Mouse (Mus musculus) forebrain, embryonic 12.5 days (tissue): ENCODE measurements around the gene Gimap8. TPM values are rescaled to one million over a fixed set of nuclear protein-coding genes. Genes with fewer than 3 reads are reported as not detected.

ENCODE experiments used
- ATAC-seq: fragments of 200-750 bp; cut with Nextera tagmentation; 2 replicates; pipeline ENCODE4 v1.8.0; 2017; ENCODE audit warnings: moderate TSS enrichment; ENCODE audit not compliant: low FRiP score
- H3K27ac ChIP-seq: fragments of 300-500 bp; sonication (generic); 2 replicates; pipeline ENCODE4 v1.5.1; 2016; ENCODE audit warnings: mild to moderate bottlenecking
- H3K27me3 ChIP-seq: fragments of 300-500 bp; sonication (generic); 2 replicates; pipeline ENCODE4 v1.6.1; 2016; ENCODE audit warnings: mild to moderate bottlenecking
- H3K36me3 ChIP-seq: fragments of 300-500 bp; sonication (generic); replicated peaks from 2 replicates; pipeline ENCODE4 v1.6.1; 2016; ENCODE audit warnings: mild to moderate bottlenecking
- H3K4me1 ChIP-seq: fragments of 300-500 bp; sonication (generic); 2 replicates; pipeline ENCODE4 v1.6.1; 2016
- H3K4me2 ChIP-seq: fragments of 300-500 bp; sonication (generic); 2 replicates; pipeline ENCODE4 v1.6.1; 2016; ENCODE audit warnings: mild to moderate bottlenecking, moderate library complexity
- H3K4me3 ChIP-seq: fragments of 300-500 bp; sonication (generic); replicated peaks from 2 replicates; pipeline ENCODE4 v1.5.1; 2016; ENCODE audit warnings: mild to moderate bottlenecking
- H3K9ac ChIP-seq: fragments of 300-500 bp; sonication (generic); 2 replicates; pipeline ENCODE4 v1.6.1; 2016; ENCODE audit warnings: mild to moderate bottlenecking
- H3K9me3 ChIP-seq: fragments of 300-500 bp; sonication (generic); 2 replicates; pipeline ENCODE4 v1.6.1; 2016
- WGBS: fragments of 180-500 bp; shearing (Covaris S2); methylation state at CpG from one replicate; pipeline ENCODE4 v1.1.7; 2016; 5-methylcytosine and 5-hydroxymethylcytosine counted together
- polyA plus RNA-seq: library from polyadenylated mRNA; unstranded; fragments of >200 nt; fragmentation: Nextera tagmentation; extraction: Ambion mirVana; gene quantifications from 2 replicates; pipeline ENCODE4 v1.2.1, GENCODE M21; 2016

Gene Gimap8
- polyA plus RNA-seq, 1 experiment from 2014 or later: 0.36 TPM

- 23% methylated on average over 4 of the region's 4 CpGs for WGBS
- Histone ChIP-seq H3K9me3 (no peaks in the 10 kb centered on the region), H3K9ac (no peak overlapping the region), H3K36me3 (no peaks in the 10 kb centered on the region), H3K4me2 (no peak overlapping the region), H3K27me3 (0 out of 2 replicates have a peak, but pooled peaks cover 4% of the 10 kb centered on the region), H3K27ac (no peak overlapping the region), H3K4me3 (no peak overlapping the region), H3K4me1 (no peaks in the 10 kb centered on the region)
- ATAC-seq: no peak
These were observed 4.2 kb upstream of the Gimap8 start for GRCm38 (mm10) chr6:48642764-48643292.

DNA sequence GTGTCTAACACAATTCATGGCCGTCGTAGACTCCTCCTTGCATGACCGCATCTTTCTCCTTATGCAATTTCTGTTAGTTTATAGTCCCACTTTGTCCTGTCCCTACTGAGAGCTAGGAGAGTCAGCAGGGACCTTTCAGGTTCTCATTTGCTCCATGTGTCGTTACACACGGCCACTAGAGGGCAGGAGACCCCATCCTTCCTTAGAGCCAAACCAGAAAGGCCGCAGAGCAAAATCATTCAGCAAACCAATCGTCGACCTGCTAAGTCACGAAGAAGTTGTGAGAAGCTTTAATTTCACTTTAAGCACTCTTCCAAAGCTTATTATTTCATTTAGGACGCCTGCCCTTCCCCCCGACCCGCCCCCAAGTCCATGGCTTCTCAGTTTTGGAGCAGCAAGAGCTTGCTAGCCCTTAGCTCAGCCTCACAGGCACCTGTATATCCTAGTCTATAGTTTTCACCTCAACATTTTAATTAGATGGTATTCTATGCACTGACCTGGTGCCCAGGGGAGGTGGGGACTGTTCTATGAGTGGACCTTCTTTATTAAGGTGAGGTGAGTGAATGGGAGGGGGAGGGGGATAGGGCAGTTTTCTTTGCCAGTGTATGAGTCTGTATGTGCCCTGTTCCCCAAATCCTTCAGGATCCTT is 1.2 kb upstream of the Gimap8 start:
- Histone ChIP-seq H3K4me2 (no peak overlapping the region), H3K4me1 (no peaks in the 10 kb centered on the region), H3K36me3 (no peaks in the 10 kb centered on the region), H3K4me3 (no peak overlapping the region), H3K9me3 (no peaks in the 10 kb centered on the region), H3K27ac (no peak overlapping the region), H3K27me3 (0 out of 2 replicates have a peak, but pooled peaks cover 4% of the 10 kb centered on the region), H3K9ac (no peak overlapping the region)
- no peak for ATAC-seq
- WGBS: 16% methylated on average over 12 of the region's 12 CpGs

GRCm38 (mm10) chr6:48646309-48646690 is 734 bp upstream of the Gimap8 start:
- Histone ChIP-seq H3K27ac (no peak overlapping the region), H3K4me2 (no peak overlapping the region), H3K36me3 (no peaks in the 10 kb centered on the region), H3K27me3 (0 out of 2 replicates have a peak, but pooled peaks cover 4% of the 10 kb centered on the region), H3K4me3 (no peak overlapping the region), H3K9ac (no peak overlapping the region), H3K4me1 (no peaks in the 10 kb centered on the region), H3K9me3 (no peaks in the 10 kb centered on the region)
- no peak for ATAC-seq
- WGBS: 82% methylated on average over 4 of the region's 4 CpGs

- WGBS: 94% methylated on average over 2 of the region's 2 CpGs
These were observed 577 bp downstream of the Gimap8 start for GRCm38 (mm10) chr6:48647611-48648010.

GRCm38 (mm10) chr6:48648779-48649178 is 1.7 kb downstream of the Gimap8 start:
- no peak overlapping the region for H3K9ac ChIP-seq
- no peak overlapping the region for H3K27ac ChIP-seq
- H3K4me2 ChIP-seq: no peak overlapping the region
- no peaks in the 10 kb centered on the region for H3K36me3 ChIP-seq
- 0 out of 2 replicates have a peak, but pooled peaks cover 4% of the 10 kb centered on the region for H3K27me3 ChIP-seq
- H3K4me1 ChIP-seq: no peaks in the 10 kb centered on the region
- no peaks in the 10 kb centered on the region for H3K9me3 ChIP-seq
- no peak for ATAC-seq
- WGBS: 88% methylated on average over 4 of the region's 4 CpGs
- H3K4me3 ChIP-seq: no peak overlapping the region

More at GRCm38 (mm10) chr6:48647611-48648010, 577 bp downstream of the Gimap8 start:
- Histone ChIP-seq H3K4me1 (no peaks in the 10 kb centered on the region), H3K9me3 (no peaks in the 10 kb centered on the region), H3K4me3 (no peak overlapping the region), H3K36me3 (no peaks in the 10 kb centered on the region), H3K27me3 (0 out of 2 replicates have a peak, but pooled peaks cover 4% of the 10 kb centered on the region), H3K4me2 (no peak overlapping the region), H3K9ac (no peak overlapping the region), H3K27ac (no peak overlapping the region)
- ATAC-seq: no peak

GRCm38 (mm10) chr6:48650041-48650440 is 3.0 kb downstream of the Gimap8 start:
- Histone ChIP-seq H3K9ac (no peak overlapping the region), H3K27me3 (0 out of 2 replicates have a peak, but pooled peaks cover 2% of the 10 kb centered on the region)

DNA sequence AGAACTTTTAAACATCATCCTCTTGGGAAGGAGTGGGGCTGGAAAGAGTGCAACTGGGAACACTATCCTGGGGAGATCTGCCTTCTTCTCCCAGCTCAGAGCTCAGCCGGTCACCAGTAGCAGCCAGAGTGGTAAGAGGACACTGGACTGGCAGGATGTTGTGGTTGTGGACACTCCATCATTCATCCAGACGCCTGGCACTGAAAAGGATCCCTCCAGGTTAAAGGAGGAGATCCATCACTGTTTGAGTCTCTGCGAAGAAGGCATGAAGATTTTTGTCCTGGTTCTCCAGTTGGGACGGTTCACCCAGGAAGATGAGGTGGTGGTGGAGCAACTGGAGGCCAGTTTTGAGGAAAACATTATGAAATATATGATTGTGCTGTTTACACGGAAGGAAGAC is 11.7 kb downstream of the Gimap8 start:
- no peaks in the 10 kb centered on the region for H3K9me3 ChIP-seq
- no peak overlapping the region for H3K9ac ChIP-seq
- no peaks in the 10 kb centered on the region for H3K4me1 ChIP-seq
- WGBS: 87% methylated on average over 5 of the region's 5 CpGs
- no peaks in the 10 kb centered on the region for H3K27me3 ChIP-seq
- H3K4me2 ChIP-seq: no peak overlapping the region
- ATAC-seq: no peak
- no peak overlapping the region for H3K27ac ChIP-seq
- H3K36me3 ChIP-seq: no peaks in the 10 kb centered on the region
- no peak overlapping the region for H3K4me3 ChIP-seq

More at GRCm38 (mm10) chr6:48650041-48650440, 3.0 kb downstream of the Gimap8 start:
- Histone ChIP-seq H3K9me3 (no peaks in the 10 kb centered on the region), H3K27ac (no peak overlapping the region), H3K4me2 (no peak overlapping the region), H3K4me3 (no peak overlapping the region), H3K36me3 (no peaks in the 10 kb centered on the region), H3K4me1 (no peaks in the 10 kb centered on the region)
- ATAC-seq: no peak
- WGBS: 91% methylated on average over 9 of the region's 9 CpGs

- no peaks in the 10 kb centered on the region for H3K4me1 ChIP-seq
- no peak overlapping the region for H3K4me2 ChIP-seq
- no peak overlapping the region for H3K27ac ChIP-seq
- H3K9me3 ChIP-seq: no peaks in the 10 kb centered on the region
- no peak for ATAC-seq
- H3K36me3 ChIP-seq: no peaks in the 10 kb centered on the region
- no peaks in the 10 kb centered on the region for H3K27me3 ChIP-seq
- no peak overlapping the region for H3K4me3 ChIP-seq
- WGBS: 82% methylated on average over 4 of the region's 4 CpGs
- no peak overlapping the region for H3K9ac ChIP-seq
These were observed 17.7 kb downstream of the Gimap8 start for GRCm38 (mm10) chr6:48664750-48665149.

DNA sequence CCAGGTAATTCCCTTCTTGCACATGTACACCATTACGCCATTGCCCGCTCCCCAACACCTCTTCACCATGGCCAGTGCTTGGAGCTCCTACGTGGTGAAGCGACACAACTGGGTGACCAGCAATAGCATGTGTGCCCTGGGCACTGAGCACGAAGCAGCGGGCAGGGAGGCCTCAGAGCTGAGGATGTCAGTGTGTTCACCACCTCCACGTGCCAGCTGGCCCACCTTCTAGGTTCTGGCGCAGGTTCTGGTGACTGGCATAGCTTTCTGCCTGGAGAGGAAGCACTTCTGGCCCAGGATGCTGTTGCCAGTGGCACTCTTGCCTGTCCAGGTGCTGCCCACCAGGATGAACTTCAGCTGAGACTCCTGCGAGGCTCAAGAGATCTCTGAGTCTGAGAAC is 18.4 kb downstream of the Gimap8 start:
- H3K36me3 ChIP-seq: no peaks in the 10 kb centered on the region
- H3K4me1 ChIP-seq: no peaks in the 10 kb centered on the region
- 91% methylated on average over 9 of the region's 9 CpGs for WGBS
- no peak overlapping the region for H3K27ac ChIP-seq
- H3K9ac ChIP-seq: no peak overlapping the region
- no peak overlapping the region for H3K4me3 ChIP-seq
- no peaks in the 10 kb centered on the region for H3K9me3 ChIP-seq
- no peak overlapping the region for H3K4me2 ChIP-seq
- ATAC-seq: no peak
- H3K27me3 ChIP-seq: no peaks in the 10 kb centered on the region

DNA sequence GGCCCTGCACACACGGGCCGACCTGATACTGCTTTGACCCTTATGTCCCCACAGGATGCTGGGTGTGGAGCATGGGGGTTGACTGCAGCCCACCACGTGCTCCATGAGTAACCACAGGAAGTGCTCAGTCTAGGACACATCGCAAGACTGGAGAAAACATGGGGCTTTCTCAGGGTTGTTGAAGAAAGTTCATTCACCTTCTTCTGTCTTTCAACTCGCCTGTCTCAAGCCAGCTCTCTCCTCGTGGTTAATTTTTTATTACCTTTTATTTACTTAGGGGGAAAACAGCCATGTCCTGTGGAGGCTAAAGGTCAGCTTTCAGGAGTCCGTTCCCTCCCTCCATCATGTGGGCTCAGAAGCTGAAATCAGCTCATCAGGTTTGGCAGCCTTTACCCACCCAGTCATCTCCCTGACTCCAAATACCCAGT is 19.1 kb downstream of the Gimap8 start:
- Histone ChIP-seq H3K36me3 (no peaks in the 10 kb centered on the region), H3K27ac (no peak overlapping the region), H3K4me2 (no peak overlapping the region), H3K27me3 (no peaks in the 10 kb centered on the region), H3K9me3 (no peaks in the 10 kb centered on the region), H3K4me3 (no peak overlapping the region), H3K9ac (no peak overlapping the region), H3K4me1 (no peaks in the 10 kb centered on the region)
- 75% methylated on average over 7 of the region's 7 CpGs for WGBS
- no peak for ATAC-seq

- H3K4me3 ChIP-seq: no peak overlapping the region
- no peaks in the 10 kb centered on the region for H3K27me3 ChIP-seq
- H3K9ac ChIP-seq: no peak overlapping the region
- no peaks in the 10 kb centered on the region for H3K9me3 ChIP-seq
- H3K27ac ChIP-seq: no peak overlapping the region
- no peaks in the 10 kb centered on the region for H3K36me3 ChIP-seq
- H3K4me1 ChIP-seq: no peaks in the 10 kb centered on the region
- no peak overlapping the region for H3K4me2 ChIP-seq
- ATAC-seq: no peak
These were observed 21.0 kb downstream of the Gimap8 start for GRCm38 (mm10) chr6:48668022-48668421.

- H3K27me3 ChIP-seq: no peaks in the 10 kb centered on the region
- 56% methylated on average over 2 of the region's 2 CpGs for WGBS
- H3K4me3 ChIP-seq: no peak overlapping the region
- no peaks in the 10 kb centered on the region for H3K36me3 ChIP-seq
- no peaks in the 10 kb centered on the region for H3K9me3 ChIP-seq
- no peak overlapping the region for H3K4me2 ChIP-seq
- H3K4me1 ChIP-seq: no peaks in the 10 kb centered on the region
- H3K27ac ChIP-seq: no peak overlapping the region
- no peak for ATAC-seq
- H3K9ac ChIP-seq: no peak overlapping the region
These were observed 22.5 kb downstream of the Gimap8 start for GRCm38 (mm10) chr6:48669446-48669969.
